In the genomic region with DNA sequence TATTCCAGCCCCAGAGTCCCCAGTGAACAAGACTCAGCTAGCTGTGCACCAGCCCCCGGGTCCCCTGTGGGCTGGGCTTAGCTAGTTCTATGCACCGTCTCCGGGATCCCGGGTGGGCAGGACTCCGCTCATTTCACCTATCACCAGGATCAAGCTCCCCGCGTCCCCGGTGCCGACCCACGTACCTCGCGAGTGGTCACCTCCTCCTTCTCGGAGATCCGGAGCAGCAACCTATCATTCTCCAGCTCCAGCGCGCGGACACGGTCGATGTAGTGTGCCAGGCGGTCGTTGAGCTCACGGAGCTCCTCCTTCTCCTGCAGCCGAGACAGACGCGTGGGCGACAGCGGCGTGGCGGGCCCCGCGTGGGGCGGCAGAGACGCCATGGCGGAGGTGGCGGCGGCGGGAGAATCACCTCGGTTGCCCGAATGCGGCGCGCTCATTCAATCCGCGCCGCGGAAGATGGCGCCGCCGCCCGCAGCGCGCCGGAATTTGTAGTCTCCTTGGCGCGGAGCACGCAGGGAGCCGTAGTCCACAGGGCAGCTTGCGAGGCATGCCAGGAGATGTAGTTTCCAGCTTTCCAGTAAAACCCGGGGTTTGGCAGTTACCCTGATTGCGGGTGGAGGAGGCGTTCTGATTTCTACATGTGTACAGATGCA, we compare ENCODE assay signal across 8 mouse cellular contexts. TPM values are rescaled to one million over a fixed set of nuclear protein-coding genes. Genes with fewer than 3 reads are reported as not detected.
DNase-seq lines count a peak whose midpoint lies in the region; ATAC-seq and TF ChIP-seq lines count a peak whose summit lies in the region.

Lmnb2 (minus strand) TSS at position 467 of the 656 bp plus-strand sequence.

- H3K36me3 ChIP-seq in forebrain, embryonic 12.5 days (replicated peaks): peaks cover 27% of the 10 kb centered on the region

- no peak for TF ChIP-seq POLR2A in lung, adult 2 months (IDR thresholded peaks at IDR 0.05; ENCODE audit: borderline replicate concordance, extremely low read depth, low read depth, low read length)

- intact Hi-C loops in heart, postnatal 36 days (cut with DNase I): no loop called here

- peaks cover 35% of the 10 kb centered on the region for H3K4me1 ChIP-seq in forebrain, embryonic 12.5 days
- peaks cover 5% of the 10 kb centered on the region for H3K4me1 ChIP-seq in lung, adult 2 months (ENCODE audit: control insufficient read depth, insufficient read depth, low read length)

- H3K9ac ChIP-seq in forebrain, embryonic 12.5 days: peak within 1 kb of the TSS; percentile 83

- peak; percentile 76 for ATAC-seq in forebrain, embryonic 12.5 days (ENCODE audit: low FRiP score)
- peak; percentile 39; the same call in 1 of the 2 replicates for ATAC-seq in neutrophil, adult 5-6 weeks (ENCODE audit: extremely low read depth, insufficient number of reproducible peaks, low FRiP score, poor library complexity, severe bottlenecking)

- TF ChIP-seq CTCF in layer of hippocampus, adult 2 months (conservative IDR thresholded peaks at IDR 0.05): peak; percentile 18; the same call in 1 of the 2 replicates
- no peak for TF ChIP-seq CTCF in lung, adult 2 months (IDR thresholded peaks at IDR 0.05; ENCODE audit: insufficient read depth, low read length)

- peak; percentile 73 for DNase-seq in ES-CJ7 (ENCODE audit: low read depth, low spot score)
- DNase-seq in c-Kit-positive CD71-positive TER-119-negative erythroid progenitor cells, embryonic 14.5 days (ENCODE audit: low read depth): peak; percentile 52
- peak; percentile 69 to 75 for DNase-seq in heart, postnatal 36 days
- peak; percentile 84 to 87 for DNase-seq in layer of hippocampus, adult 2 months (ENCODE audit: low spot score in 2 of 2)
- DNase-seq in lung, adult 2 months: peak; percentile 60
- peak; percentile 74 for DNase-seq in thymus, postnatal 0 days (ENCODE audit: low spot score)

- peak within 1 kb of the TSS; percentile 68 for H3K27ac ChIP-seq in forebrain, embryonic 12.5 days
- peak within 1 kb of the TSS; percentile 87 for H3K27ac ChIP-seq in layer of hippocampus, adult 2 months

- peak within 1 kb of the TSS; percentile 94 for H3K4me3 ChIP-seq in forebrain, embryonic 12.5 days (replicated peaks)
- H3K4me3 ChIP-seq in layer of hippocampus, adult 2 months: peak within 1 kb of the TSS; percentile 84
- peak within 1 kb of the TSS; percentile 85 for H3K4me3 ChIP-seq in lung, adult 2 months (replicated peaks; ENCODE audit: extremely low read depth, low read depth, low read length)

- WGBS in forebrain, embryonic 12.5 days: under 1% methylated on average over 60 of the region's 61 CpGs
- under 1% methylated on average over 61 of the region's 61 CpGs for WGBS in lung, adult 2 months

- peak within 1 kb of the TSS; percentile 99 for H3K4me2 ChIP-seq in forebrain, embryonic 12.5 days

- H3K9me3 ChIP-seq in forebrain, embryonic 12.5 days: no peaks in the 10 kb centered on the region

- peaks cover 19% of the 10 kb centered on the region; the same call in 1 of the 2 replicates for H3K27me3 ChIP-seq in forebrain, embryonic 12.5 days

RNA-seq across cellular contexts. Expression of gene Lmnb2, which starts in this region (rescaled TPM):
- polyA plus RNA-seq in forebrain, embryonic 12.5 days (2016; fragmentation: Nextera tagmentation; extraction: Ambion mirVana): 67.7 and 73.8 TPM in 2 replicates
- total RNA-seq in heart, postnatal 36 days (2021): 1 to 10 TPM; 3.6 to 4.9 TPM
- 10 to 100 TPM; 20.8 to 21.9 TPM for total RNA-seq in layer of hippocampus, adult 2 months (2021)
- 9.4 and 11.3 TPM in 2 replicates for polyA plus RNA-seq in lung, adult 2 months (2012; rRNA removed)
- 8.0 and 11.8 TPM in 2 replicates for total RNA-seq in neutrophil, adult 5-6 weeks (2017)
- polyA plus RNA-seq in thymus, postnatal 0 days (2015; fragmentation: Nextera tagmentation; extraction: Ambion mirVana): 28.0 and 28.5 TPM in 2 replicates

Comparison
In these comparisons a context has a peak if more than half of its experiments do, and no peak if none do; other contexts are left out.
1. Peak in every context shown above with its lines: DNase-seq, ATAC-seq, H3K4me3 ChIP-seq and H3K27ac ChIP-seq.